Mouse (Mus musculus): Measurements from ENCODE around the gene Card19.

Card19 gene

DNA sequence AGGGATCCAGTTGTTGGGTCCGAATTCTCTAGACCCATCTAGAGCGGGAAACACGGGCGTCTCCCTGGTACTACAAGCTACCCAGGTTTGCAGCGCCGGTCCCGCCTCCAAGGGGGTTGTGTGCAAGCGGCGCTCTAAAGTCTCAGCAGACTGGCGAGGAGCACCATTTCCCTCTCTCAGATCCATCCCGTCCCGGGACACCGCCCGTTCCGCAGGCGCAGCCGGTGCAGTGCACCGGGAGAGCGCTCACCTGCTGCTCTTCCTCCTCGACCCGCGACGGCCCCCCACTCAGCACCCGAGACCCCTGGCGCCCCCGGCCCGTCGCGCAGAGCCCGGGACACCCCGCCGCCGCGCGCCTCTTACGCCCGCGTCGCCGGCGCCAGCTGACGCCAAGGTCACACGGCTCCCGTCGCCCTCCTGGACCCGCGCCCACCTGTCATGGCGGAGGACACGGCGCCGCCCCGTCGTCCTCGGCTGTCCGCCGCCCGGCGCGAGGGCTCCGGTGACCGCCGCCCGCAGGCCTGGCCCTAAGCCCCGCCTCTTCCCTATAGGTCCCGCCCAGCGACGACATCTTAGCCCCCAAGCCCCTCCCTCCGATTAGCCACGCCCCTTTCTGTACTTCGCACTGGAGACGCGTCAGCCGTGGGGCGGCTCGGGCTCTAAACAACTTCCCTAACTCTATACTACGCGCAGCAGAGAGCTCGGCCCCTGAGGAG lies at the start of gene Card19:
TSS of gene Card19 (minus strand) at position 534 of the 716 bp plus-strand sequence.
- DNase-seq (ENCODE audit: low spot score): peak; percentile 98

DNA sequence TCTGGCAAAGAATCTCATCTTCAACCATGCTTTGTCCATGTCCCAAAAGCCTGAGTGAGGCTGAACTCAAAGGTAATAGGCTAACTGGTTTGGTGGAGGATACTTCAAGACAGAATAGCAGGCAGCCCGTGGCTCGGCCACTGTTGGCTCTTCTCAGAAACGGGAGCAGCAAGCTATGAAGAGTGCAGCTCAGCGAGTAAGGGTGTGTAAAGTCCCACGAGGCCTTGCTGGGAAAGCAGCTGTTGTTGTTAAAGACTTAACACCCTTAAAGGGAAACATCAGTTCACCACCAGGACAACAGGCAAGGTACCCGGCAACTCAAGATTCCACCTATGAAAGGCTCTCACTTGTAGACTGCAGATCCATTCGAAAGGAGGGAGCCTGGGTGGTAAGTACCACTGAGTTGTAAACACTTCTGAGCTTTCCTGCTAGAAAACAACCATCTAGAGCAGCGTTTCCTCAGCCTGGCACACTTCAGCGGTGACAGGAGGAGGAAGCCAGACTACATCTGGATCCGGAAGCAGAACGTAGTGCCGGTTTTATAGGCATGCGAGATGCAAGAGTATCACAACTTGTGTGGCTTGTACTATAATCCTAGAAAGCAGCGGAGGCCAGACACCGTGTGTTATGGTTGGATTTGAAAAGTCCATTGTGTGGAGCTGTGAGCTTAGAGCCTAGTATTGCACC lies 44.3 kb upstream of the Card19 start:
- no peak for DNase-seq (ENCODE audit: low spot score)

DNA sequence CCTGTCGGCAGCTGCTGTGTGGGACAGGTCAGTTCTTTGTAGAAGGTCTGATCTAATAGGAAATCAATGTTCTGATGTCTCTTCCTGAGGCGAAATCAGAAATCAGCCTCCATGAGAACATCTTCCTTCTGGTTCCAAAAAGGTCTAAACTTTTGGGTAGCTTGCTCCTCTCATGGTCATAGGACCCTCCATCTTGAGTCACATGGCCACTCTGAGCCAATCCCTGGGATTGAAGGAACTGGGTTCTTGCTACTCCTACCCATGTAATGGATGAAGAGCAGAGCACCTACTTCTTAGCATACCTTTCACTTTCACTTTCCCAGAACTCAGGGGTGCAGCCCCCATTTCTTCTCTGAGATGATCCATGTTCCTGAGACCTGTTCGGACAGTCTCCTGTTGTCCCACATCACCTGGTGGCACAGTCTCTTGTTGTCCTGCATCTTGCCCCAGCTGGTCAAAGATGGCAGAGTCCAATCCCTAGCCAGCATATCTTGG lies 42.0 kb upstream of the Card19 start:
- DNase-seq (ENCODE audit: low spot score): no peak

DNA sequence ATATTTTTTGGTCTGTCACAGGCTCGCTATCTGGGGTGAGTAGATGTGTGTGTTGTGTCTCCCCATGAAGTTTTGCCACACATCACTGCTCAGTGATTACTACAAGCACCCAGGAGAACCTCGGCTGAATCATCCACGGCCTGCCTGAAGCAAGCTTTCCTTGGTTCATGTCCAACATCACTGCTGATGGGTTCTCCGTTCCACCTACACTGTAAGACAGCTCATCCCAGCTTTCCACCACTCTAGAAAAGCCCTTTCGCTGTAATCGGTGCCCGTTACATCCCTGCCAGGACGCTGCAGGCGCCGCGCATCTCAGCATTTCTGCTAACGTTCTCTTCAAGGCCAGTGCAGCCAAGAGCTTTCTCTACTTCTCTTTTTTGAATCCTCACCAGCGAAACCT lies 36.9 kb upstream of the Card19 start:
- DNase-seq (ENCODE audit: low spot score): no peak

DNA sequence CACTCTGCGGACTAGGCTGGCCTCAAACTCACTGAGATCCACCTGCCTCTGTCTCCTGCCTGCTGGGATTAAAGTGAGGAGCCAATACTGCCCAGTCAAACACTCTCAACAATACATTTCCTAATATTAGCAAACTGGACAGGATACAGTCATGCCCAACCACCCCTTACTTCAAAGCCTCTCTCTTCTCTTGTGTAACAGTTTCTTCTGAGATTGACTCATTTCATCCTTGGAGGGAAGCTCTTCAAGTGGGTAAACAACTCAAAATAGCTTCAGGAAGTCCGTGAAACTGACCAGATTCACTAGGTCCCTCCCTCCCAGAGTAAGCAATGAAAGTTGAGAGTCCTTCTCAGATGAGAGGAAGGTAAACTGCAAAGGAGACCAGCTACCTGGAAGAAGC lies 36.3 kb upstream of the Card19 start:
- no peak for DNase-seq (ENCODE audit: low spot score)

DNA sequence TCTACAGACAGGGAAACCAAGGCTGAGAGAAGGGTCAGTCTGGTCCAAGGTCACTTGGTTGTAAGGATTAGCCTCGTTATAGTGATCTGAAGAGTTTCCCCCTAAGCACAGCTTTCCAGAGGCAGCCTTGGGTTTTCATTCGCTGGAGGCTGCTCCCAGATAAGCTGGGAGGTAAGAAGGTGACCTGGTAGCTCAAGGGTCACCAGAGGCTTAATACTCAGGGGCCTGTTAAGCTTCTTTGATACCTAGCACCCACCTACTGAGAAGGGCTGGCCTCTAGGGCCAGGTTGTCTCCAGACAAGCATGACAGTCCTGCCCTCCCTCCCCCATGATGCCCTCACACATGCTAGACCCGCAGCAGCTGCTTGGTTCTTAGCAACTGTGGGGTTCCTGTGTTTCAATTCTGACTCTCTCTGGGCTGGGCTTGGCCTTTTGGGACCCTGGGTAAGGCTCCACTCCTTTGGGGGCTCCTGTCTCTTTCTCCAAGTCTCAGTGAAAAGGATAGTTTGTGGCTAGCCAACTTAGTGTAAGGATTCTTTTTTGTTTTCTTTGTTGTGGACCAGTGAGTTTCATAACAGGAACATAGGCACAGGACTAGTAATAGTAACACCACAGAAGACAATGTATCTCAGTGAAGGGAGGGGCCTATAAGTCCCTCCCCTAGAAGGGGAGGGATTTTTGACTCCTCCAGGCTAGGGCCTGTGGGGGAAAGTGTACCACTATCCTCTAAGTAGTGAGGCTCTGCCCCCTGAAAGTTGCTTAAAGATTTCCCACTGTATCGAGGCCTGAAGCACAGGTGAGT lies 35.1 kb upstream of the Card19 start:
- no peak for DNase-seq (ENCODE audit: low spot score)

DNA sequence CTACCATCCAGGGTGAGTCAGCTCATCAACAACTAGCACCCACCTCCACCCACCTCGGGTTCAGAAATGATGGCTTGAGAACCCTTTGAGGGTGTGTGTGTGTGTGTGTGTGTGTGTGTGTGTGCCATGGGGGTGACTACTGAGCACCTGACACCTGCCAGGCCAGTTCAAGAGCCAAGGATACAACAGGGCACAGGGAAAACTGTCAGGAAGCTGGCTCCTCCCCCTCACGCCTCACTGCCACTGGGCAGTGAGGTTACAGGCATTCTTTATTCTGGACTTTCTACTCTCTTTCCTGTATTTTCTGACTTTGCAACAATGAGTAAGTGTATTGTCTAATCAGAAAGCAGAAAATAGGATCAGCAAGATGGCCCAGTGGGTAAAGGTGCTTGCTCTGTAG lies 33.8 kb upstream of the Card19 start:
- no peak for DNase-seq (ENCODE audit: low spot score)

DNA sequence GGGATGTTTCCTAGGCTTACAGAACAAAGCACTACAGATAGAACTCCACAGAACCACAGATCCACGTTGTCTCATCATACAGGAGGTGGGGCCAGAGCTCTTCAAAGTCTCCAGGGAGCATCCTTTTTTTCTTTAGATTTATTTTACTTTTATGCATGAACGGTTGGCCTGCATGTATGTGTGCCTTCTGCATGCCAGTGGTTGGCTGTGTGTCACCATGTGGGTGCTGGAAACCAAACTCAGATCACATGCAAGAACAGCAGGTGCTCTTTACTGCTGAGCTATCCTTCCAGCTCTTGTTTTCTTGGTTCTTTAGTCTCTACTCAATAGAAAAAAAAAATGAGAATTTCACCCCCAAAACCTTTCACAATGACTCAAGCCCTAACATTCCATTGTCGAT lies 33.1 kb upstream of the Card19 start:
- no peak for DNase-seq (ENCODE audit: low spot score)

DNA sequence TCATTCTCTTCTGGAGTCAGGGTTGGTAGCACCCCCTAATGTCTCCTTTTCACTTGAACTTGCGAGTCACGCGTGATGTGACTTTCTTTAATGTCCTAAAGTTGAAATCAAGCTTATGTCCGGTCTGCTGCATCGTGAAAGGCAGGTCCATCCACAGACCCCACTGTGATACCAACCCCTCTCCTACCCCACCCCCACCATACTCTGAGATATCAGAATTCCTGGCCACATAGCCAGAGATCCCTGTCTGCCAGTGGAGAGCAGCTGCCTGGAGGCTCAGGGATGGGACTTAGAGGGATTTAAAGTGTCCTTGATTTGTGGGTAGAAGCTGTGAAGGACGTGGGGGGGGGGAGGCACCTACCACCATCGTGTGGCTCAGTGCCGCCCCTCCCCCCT lies 32.6 kb upstream of the Card19 start, which contains the start of gene Susd3:
TSS of gene Susd3 (minus strand) at position 240 of the 396 bp plus-strand sequence.
- no peak for DNase-seq (ENCODE audit: low spot score)

DNA sequence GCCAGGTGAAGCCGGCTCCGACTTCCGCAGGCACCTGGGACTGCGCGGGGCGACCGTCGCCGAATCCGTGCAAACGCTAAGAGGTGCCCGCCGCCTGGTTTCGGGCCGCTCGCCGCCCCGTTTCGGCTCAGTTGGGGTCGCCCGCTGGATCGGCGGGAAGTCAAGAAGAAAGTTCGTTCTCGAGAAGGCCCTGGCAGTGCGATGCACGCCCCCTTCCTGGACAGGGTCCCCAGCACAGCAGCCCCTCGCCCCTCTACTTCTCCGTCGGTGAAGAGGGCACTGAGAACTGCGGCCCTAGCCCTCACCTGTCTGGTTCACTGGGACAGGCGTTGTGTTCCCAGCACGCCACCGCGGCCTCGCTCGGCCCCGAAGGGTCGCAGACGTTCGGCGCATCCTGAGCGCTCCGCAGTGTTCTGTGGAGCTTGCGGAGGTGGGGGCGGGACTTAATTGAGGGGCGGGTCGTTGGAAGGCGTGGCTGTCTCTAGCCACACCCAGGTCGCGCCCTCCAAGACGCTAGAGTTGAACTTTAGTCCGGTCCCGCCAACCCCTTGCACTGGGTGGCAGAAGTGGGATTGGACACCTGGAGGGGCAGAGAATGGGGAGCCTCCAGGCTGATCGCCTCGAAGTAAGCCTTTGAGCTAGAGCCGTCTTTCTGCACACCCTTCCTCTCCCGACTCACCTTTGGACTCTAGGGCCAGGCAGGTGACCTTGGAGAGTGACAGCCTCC lies 32.1 kb upstream of the Card19 start:
- DNase-seq (ENCODE audit: low spot score): peak; percentile 63

DNA sequence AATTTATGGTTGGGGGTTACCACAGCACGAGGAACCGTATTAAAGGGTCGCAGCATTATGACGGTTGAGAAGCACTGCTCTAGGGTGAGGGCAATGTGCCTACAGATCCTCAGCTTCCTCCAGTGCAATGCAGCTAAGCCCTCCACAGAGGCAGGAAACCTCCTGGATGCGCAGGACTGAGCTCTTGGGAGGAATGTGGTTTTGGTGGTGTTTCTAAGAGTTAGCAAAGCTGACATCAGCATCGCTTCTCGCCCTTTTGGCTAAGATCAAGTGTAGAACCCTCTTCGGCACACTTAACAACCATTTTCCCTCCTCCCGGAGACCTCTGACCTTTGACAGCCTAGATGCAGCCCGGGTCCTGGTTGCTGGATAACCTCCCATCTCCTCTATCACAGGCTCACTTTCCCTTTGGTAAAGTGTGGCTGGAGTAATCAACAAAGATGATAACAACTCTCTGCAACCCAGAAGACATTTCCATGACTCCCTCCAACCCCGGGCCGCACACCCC lies 31.4 kb upstream of the Card19 start:
- DNase-seq (ENCODE audit: low spot score): peak; percentile 21

DNA sequence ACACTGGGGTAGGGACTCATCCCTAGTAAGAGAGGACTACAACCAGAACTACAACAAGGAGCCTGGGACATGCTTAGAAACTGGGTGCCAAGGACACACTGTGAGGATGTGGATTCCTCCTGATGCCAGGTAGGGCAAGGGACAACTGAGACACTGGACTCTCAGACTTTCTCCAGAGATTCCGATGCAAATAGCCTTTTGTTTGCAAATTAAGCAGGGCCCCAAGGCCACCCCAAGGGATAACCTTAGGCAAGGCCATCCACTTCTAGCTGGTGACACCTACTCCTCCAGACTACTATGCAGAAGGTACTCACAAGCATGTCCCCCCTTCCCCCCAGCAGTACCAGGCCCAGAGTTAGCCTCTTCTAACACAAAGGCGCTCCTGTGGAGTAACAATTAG lies 30.8 kb upstream of the Card19 start:
- DNase-seq (ENCODE audit: low spot score): no peak

DNA sequence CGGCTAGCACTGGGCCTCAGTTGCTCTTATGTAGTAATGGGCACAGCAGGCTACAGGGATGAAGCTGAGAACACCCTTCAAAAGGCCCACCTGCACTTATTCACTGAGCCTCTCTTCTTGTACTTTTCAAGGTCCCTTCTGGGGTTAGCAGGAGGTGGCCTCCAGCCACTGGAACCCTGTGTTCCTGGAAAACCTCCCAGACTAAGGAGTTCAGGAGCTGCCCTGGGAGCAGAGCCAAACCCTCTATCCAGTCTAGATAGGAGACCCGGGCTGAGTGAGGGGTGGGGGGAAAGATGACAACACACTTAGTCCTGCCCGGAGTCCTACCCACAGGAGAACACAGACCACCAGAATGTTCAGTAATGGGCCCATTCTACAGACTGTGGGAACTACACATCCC lies 30.2 kb upstream of the Card19 start:
- no peak for DNase-seq (ENCODE audit: low spot score)

DNA sequence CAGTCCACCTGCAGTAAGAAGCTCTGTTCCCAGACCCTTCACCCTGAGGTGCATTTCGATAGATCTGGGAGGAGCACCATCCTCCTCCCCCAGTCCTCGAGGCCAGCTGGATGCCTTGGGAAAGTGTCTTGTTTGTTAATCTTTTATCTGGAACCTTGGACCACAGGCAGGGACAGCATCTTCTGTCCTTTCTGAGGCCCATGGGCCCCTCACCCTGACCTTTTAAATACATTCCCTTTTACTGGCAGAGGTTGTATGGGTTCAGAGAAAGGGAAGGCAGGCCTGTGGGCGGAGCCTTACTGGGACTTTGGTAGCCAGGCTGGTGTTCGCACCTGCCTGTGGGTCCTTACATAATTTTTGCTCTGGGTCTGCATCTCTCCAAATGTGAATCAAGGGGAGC lies 29.4 kb upstream of the Card19 start:
- DNase-seq (ENCODE audit: low spot score): no peak

DNA sequence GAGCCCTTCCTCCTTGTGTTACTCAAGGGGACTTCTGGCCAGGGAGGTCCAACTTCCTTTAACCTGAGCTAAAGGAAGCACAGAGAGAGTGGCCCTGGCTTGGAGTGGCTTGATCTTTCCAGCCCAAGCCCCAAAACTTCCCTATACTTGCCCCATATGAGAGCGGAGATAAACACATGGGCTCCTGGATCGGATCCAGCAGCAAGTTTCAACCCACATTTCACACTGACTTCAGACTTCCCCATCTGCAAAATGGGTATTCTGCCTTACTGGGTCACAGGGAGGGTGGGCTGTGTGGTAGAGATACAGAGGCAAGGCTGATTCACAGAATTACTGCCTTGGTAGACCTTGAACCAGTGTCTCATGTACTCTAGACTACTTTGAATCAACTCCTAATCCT lies 27.7 kb upstream of the Card19 start:
- no peak for DNase-seq (ENCODE audit: low spot score)

DNA sequence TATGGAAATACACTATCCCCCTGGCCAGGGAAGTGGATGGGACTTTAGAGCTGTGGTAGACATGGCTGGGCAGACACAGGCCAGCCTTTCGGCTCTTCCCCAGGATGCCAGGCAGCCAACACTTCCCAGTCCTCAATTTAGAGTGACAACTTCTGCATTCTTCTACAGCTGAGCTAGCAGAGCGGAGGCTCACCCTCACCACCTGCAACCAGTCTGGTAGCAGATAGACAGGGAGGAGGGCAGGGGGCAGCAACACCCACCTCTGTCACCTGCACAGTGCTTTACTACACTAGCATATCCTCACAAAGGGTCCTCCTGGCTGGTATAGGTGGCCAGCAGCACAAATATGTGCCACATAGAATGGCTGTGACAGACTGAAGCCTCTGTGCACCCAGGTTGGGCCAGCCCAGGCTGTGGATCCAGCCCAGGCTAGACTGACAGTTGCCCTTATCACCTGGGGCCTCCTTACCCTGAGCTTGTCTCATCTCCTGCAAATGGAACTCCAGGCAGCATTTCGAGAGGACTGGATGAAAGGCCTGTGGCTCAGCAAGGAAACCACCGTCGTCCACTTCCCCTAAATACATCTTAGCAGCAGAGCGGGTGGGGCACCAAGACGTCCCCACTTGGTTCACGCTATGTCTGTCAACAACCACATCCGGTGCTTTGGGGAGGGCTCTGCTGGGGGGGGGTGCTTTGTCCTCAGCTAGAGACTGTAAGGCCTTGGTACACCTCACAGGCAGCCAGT lies 26.7 kb upstream of the Card19 start:
- DNase-seq (ENCODE audit: low spot score): no peak

DNA sequence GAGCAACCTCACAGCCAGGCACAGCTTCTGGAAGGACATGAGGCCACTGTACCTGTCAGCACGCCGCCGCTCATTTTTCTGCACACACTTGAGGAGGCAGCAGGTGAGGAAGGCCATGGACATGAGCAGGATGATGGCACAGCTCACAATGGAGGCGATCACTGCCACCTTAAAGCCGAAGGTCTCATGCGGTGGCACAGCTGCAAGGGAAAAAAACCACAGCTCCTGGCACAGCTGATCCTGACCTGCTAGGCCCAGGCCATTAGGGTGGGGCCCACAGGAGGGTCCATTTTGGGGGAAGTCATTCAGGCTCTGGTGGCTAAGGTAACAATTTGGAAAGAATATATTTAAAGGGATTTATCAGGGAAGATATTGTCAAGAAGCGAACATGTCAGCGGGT lies 22.9 kb upstream of the Card19 start:
- no peak for DNase-seq (ENCODE audit: low spot score)

DNA sequence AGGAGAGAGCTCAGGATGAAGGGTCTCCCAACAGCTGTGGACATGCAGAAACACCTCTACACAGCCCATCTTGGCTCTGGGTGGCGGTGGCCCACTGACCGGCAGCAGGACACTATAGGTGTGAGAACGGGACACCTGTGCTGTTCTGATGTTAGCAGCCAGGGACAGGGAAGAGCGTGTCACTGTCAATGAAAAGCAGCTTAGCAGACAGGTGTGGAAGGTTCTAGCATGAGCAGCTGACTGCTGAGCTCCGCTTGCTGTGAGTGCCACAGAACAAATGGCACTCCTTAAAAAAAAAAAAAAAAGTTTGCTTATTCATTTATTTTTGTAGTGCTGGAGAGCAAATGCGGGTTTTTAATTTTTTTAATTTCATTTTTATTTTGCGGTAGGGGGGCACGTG lies 21.8 kb upstream of the Card19 start:
- DNase-seq (ENCODE audit: low spot score): no peak

DNA sequence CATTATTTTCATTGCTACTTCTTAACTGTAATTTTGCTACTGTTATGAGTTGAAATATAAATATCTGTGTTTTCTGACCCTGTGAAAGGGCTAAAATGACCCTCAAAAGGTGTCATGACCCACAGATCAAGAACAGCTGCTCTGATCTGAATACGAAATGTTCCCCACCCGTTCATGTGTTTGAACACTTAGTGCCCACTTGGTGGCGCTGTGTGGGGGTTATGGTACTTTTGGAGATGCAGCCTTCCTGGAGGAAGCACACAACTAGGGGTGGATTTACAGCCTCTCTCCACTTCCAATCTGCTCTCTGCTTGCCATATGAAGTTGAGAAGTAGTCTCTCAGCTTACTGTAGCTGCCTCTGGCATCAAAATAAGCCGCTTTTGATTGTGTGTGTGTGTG lies 18.9 kb upstream of the Card19 start:
- DNase-seq (ENCODE audit: low spot score): no peak

DNA sequence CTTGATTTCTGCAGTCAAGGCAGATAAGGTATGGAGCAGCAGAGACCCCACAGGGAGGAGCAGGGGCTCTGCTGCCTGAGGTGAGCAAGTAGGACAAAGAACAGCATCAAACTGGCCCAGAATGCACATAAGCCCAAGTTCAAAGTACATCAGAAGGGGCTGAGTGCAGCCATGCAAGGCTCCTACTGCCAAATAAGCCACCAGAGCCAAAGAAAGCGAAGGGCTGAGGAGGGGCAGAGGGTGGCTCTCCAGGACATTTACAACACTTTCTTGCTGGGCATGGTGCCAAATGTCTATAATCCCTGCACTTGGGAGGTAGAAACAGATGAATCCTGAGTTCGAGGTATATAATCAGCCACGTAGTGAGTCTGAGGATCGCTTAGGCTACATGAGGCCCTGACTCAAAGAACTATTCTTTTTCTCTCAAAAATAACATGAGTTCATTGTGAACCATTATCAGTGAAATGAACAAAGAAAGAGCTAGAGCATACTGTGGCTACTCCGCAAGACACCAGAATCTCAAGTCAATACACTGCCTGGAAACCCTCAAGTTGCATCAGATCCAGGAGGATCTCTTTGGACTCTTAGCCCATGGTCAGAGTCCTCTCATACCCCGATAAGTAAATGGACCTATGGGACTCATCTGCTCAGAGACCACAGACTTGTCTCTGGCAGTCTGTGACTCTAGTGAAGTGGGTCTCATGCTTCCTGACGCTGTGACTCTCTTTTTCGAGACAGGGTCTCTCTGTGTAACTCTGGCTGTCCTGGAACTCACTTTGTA lies 18.1 kb upstream of the Card19 start:
- DNase-seq (ENCODE audit: low spot score): no peak
